8 mouse cellular contexts compared by ENCODE assay signal in genomic region chr16:38902111-38902778, GRCm38 (mm10). TPM values are rescaled to one million over a fixed set of nuclear protein-coding genes. Genes with fewer than 3 reads are reported as not detected.
DNase-seq lines count a peak whose midpoint lies in the region; ATAC-seq and TF ChIP-seq lines count a peak whose summit lies in the region.

No protein-coding gene starts in this region.

- no peaks in the 10 kb centered on the region for H3K36me3 ChIP-seq in C2C12 (ENCODE audit: control insufficient read depth, insufficient read depth)
- no peaks in the 10 kb centered on the region for H3K36me3 ChIP-seq in forebrain, embryonic 11.5 days (ENCODE audit: control insufficient read depth, insufficient read depth, low read length)
- no peaks in the 10 kb centered on the region for H3K36me3 ChIP-seq in heart, embryonic 15.5 days
- H3K36me3 ChIP-seq in liver, embryonic 13.5 days, result no peaks in the 10 kb centered on the region
- no peaks in the 10 kb centered on the region for H3K36me3 ChIP-seq in stomach, embryonic 15.5 days

- peak; percentile 96 for ATAC-seq in forebrain, embryonic 11.5 days (replicated peaks; ENCODE audit: low FRiP score)
- ATAC-seq in heart, embryonic 15.5 days (replicated peaks; ENCODE audit: insufficient number of reproducible peaks, insufficient read depth, low FRiP score, low read depth), result peak; percentile 99
- ATAC-seq in liver, embryonic 13.5 days (ENCODE audit: low read depth), result peak; percentile 91
- ATAC-seq in stomach, embryonic 15.5 days (ENCODE audit: insufficient read depth, low FRiP score, low read depth), result peak; percentile 97

- no peaks in the 10 kb centered on the region for H3K79me2 ChIP-seq in C2C12 (ENCODE audit: control insufficient read depth, insufficient read depth)

- H3K79me3 ChIP-seq in C2C12 (ENCODE audit: low read depth), result no peaks in the 10 kb centered on the region

- WGBS in forebrain, embryonic 11.5 days, result under 1% methylated on average over 50 of the region's 71 CpGs
- WGBS in heart, embryonic 15.5 days, result under 1% methylated on average over 70 of the region's 71 CpGs
- WGBS in liver, embryonic 13.5 days (ENCODE audit: insufficient replicate concordance), result under 1% methylated on average over 57 of the region's 71 CpGs
- WGBS in stomach, embryonic 15.5 days, result under 1% methylated on average over 70 of the region's 71 CpGs

- peak overlapping the region; percentile 76 for H3K4me2 ChIP-seq in forebrain, embryonic 11.5 days (ENCODE audit: low read depth, low read length, severe bottlenecking)
- peak overlapping the region; percentile 99 for H3K4me2 ChIP-seq in heart, embryonic 15.5 days
- H3K4me2 ChIP-seq in liver, embryonic 13.5 days, result peak overlapping the region; percentile 77
- peak overlapping the region; percentile 95 for H3K4me2 ChIP-seq in stomach, embryonic 15.5 days

- H3K27me3 ChIP-seq in C2C12 (ENCODE audit: control insufficient read depth, insufficient read depth, insufficient read length), result no peaks in the 10 kb centered on the region
- H3K27me3 ChIP-seq in forebrain, embryonic 11.5 days (ENCODE audit: control insufficient read depth, insufficient read depth, low read length), result no peaks in the 10 kb centered on the region
- peaks cover 51% of the 10 kb centered on the region for H3K27me3 ChIP-seq in heart, embryonic 15.5 days
- peaks cover 46% of the 10 kb centered on the region for H3K27me3 ChIP-seq in liver, embryonic 13.5 days
- peaks cover 16% of the 10 kb centered on the region; the same call in 1 of the 2 replicates for H3K27me3 ChIP-seq in stomach, embryonic 15.5 days (replicated peaks)

- no peaks in the 10 kb centered on the region for H3K9me3 ChIP-seq in forebrain, embryonic 11.5 days (ENCODE audit: control insufficient read depth, low read length)
- no peaks in the 10 kb centered on the region for H3K9me3 ChIP-seq in heart, embryonic 15.5 days (replicated peaks)
- H3K9me3 ChIP-seq in liver, embryonic 13.5 days (replicated peaks), result no peaks in the 10 kb centered on the region
- no peaks in the 10 kb centered on the region for H3K9me3 ChIP-seq in stomach, embryonic 15.5 days

- DNase-seq in c-Kit-negative CD71-positive TER-119-positive erythroid progenitor cells, embryonic 14.5 days (ENCODE audit: low read depth, low spot score), result peak; percentile 6
- peak; percentile 97 for DNase-seq in forebrain, embryonic 11.5 days (ENCODE audit: low spot score)
- peak; percentile 95 for DNase-seq in kidney, postnatal 14 days
- DNase-seq in liver, embryonic 13.5 days, result peak; percentile 62
- peak; percentile 95 for DNase-seq in neural tube, embryonic 10.5 days (ENCODE audit: extremely low spot score, low spot score)

- H3K4me1 ChIP-seq in forebrain, embryonic 11.5 days (replicated peaks; ENCODE audit: control insufficient read depth, insufficient read depth, low read length), result peaks cover 4% of the 10 kb centered on the region; the same call in 1 of the 2 replicates
- no peaks in the 10 kb centered on the region for H3K4me1 ChIP-seq in heart, embryonic 15.5 days (replicated peaks)
- no peaks in the 10 kb centered on the region for H3K4me1 ChIP-seq in liver, embryonic 13.5 days (replicated peaks)
- no peaks in the 10 kb centered on the region for H3K4me1 ChIP-seq in stomach, embryonic 15.5 days

- H3K9ac ChIP-seq in forebrain, embryonic 11.5 days (ENCODE audit: low read length), result peak overlapping the region; percentile 77
- H3K9ac ChIP-seq in heart, embryonic 15.5 days, result peak overlapping the region; percentile 77
- peak overlapping the region; percentile 61 for H3K9ac ChIP-seq in liver, embryonic 13.5 days
- H3K9ac ChIP-seq in stomach, embryonic 15.5 days, result peak overlapping the region; percentile 37; the same call in 1 of the 2 replicates

- H3K27ac ChIP-seq in forebrain, embryonic 11.5 days (ENCODE audit: low read depth, low read length), result peak overlapping the region; percentile 53; the same call in 1 of the 2 replicates
- H3K27ac ChIP-seq in heart, embryonic 15.5 days, result 0 out of 2 replicates have a peak overlapping the region, but pooled peaks have one; percentile 15
- H3K27ac ChIP-seq in liver, embryonic 13.5 days, result no peak overlapping the region
- H3K27ac ChIP-seq in stomach, embryonic 15.5 days, result peak overlapping the region; percentile 45; the same call in 1 of the 2 replicates

- peak overlapping the region; percentile 77 for H3ac ChIP-seq in C2C12 (ENCODE audit: control insufficient read depth, insufficient read length, low read depth)

- H3K4me3 ChIP-seq in C2C12 (ENCODE audit: insufficient read depth, poor library complexity, severe bottlenecking), result peak overlapping the region; percentile 36
- peak overlapping the region; percentile 66 for H3K4me3 ChIP-seq in forebrain, embryonic 11.5 days (ENCODE audit: low read depth, low read length)
- H3K4me3 ChIP-seq in heart, embryonic 15.5 days, result peak overlapping the region; percentile 75
- peak overlapping the region; percentile 57 for H3K4me3 ChIP-seq in liver, embryonic 13.5 days (replicated peaks)
- H3K4me3 ChIP-seq in stomach, embryonic 15.5 days (replicated peaks), result peak overlapping the region; percentile 61

- peak; percentile 95 for TF ChIP-seq CTCF in C2C12 (IDR thresholded peaks at IDR 0.05; ENCODE audit: control insufficient read depth, insufficient read depth, insufficient read length)

TF ChIP-seq in C2C12, 6 proteins besides CTCF, POLR2A, EP300 and RAD21:
- TF ChIP-seq MYOG (IDR thresholded peaks at IDR 0.05; ENCODE audit: control insufficient read depth, extremely low read depth, insufficient read length), result no peak
- no peak for TF ChIP-seq FOSL1 (IDR thresholded peaks at IDR 0.05; ENCODE audit: insufficient read depth, low read length, poor library complexity, severe bottlenecking)
- TF ChIP-seq MAX (IDR thresholded peaks at IDR 0.05), result no peak
- TF ChIP-seq CEBPB (IDR thresholded peaks at IDR 0.05; ENCODE audit: low read depth), result no peak
- TF ChIP-seq MYOD1 (IDR thresholded peaks at IDR 0.05; ENCODE audit: control insufficient read depth, insufficient read length, low read depth), result no peak
- no peak for TF ChIP-seq USF1 (IDR thresholded peaks at IDR 0.05; ENCODE audit: low read depth)

RNA-seq across cellular contexts. Expression of gene Igsf11, which starts 9.8 kb away (rescaled TPM):
- polyA plus RNA-seq in C2C12 (2012; fragmentation: generic; extraction: Trizol), result 7.7 TPM
- 4.1 and 4.5 TPM in 2 replicates for polyA plus RNA-seq in forebrain, embryonic 11.5 days (2014; fragmentation: Nextera tagmentation; extraction: Ambion mirVana)
- polyA plus RNA-seq in heart, embryonic 15.5 days (2015; fragmentation: Nextera tagmentation; extraction: Ambion mirVana), result 0.19 and 0.34 TPM in 2 replicates
- polyA plus RNA-seq in liver, embryonic 13.5 days (2015; fragmentation: Nextera tagmentation; extraction: Ambion mirVana), result 0.06 and 0.13 TPM in 2 replicates
- polyA plus RNA-seq in stomach, embryonic 15.5 days (2015; fragmentation: Nextera tagmentation; extraction: Ambion mirVana), result 2.5 and 2.6 TPM in 2 replicates

Comparison
In these comparisons a context has a peak if more than half of its experiments do, and no peak if none do; other contexts are left out.
1. DNase-seq: peak in every context shown above with its lines; median percentile 97 in forebrain, embryonic 11.5 days; 95 in kidney, postnatal 14 days; 95 in neural tube, embryonic 10.5 days; 62 in liver, embryonic 13.5 days; 6 in c-Kit-negative CD71-positive TER-119-positive erythroid progenitor cells, embryonic 14.5 days.